Mouse (Mus musculus) neural tube, embryonic 13.5 days (tissue): Measurements from ENCODE around the gene Aifm1. TPM values are rescaled to one million over a fixed set of nuclear protein-coding genes. Genes with fewer than 3 reads are reported as not detected.
A peak's percentile ranks its signal among the peaks of the same experiment; 100 is the strongest.

Experiments used
- ATAC-seq: fragments of 200-750 bp; cut with Nextera tagmentation; 2 replicates; pipeline ENCODE4 v1.8.0; 2017; ENCODE audit warnings: low read depth, mild to moderate bottlenecking, moderate TSS enrichment, moderate library complexity
- H3K27ac ChIP-seq: fragments of 300-500 bp; sonication (generic); replicated peaks from 2 replicates; pipeline ENCODE4 v1.5.1; 2015; ENCODE audit warnings: moderate library complexity, mild to moderate bottlenecking, inconsistent platforms
- H3K27me3 ChIP-seq: fragments of 300-500 bp; sonication (generic); 2 replicates; pipeline ENCODE4 v1.6.1; 2015; ENCODE audit warnings: mild to moderate bottlenecking, inconsistent platforms
- H3K36me3 ChIP-seq: fragments of 300-500 bp; sonication (generic); 2 replicates; pipeline ENCODE4 v1.6.1; 2015; ENCODE audit warnings: mild to moderate bottlenecking, inconsistent platforms
- H3K4me1 ChIP-seq: fragments of 300-500 bp; sonication (generic); replicated peaks from 2 replicates; pipeline ENCODE4 v1.6.1; 2015; ENCODE audit warnings: inconsistent platforms
- H3K4me2 ChIP-seq: fragments of 300-500 bp; sonication (generic); 2 replicates; pipeline ENCODE4 v1.6.1; 2015; ENCODE audit warnings: inconsistent platforms, mild to moderate bottlenecking, moderate library complexity
- H3K4me3 ChIP-seq: fragments of 300-500 bp; sonication (generic); 2 replicates; pipeline ENCODE4 v1.5.1; 2015; ENCODE audit warnings: mild to moderate bottlenecking, inconsistent platforms
- H3K9ac ChIP-seq: fragments of 300-500 bp; sonication (generic); 2 replicates; pipeline ENCODE4 v1.6.1; 2015; ENCODE audit warnings: moderate library complexity, mild to moderate bottlenecking, inconsistent platforms
- H3K9me3 ChIP-seq: fragments of 300-500 bp; sonication (generic); 2 replicates; pipeline ENCODE4 v1.6.1; 2016; ENCODE audit warnings: inconsistent platforms
- WGBS: fragments of 180-500 bp; shearing (Covaris S2); methylation state at CpG from one replicate; pipeline ENCODE4 v1.1.7; 2015; 5-methylcytosine and 5-hydroxymethylcytosine counted together
- polyA plus RNA-seq: library from polyadenylated mRNA; unstranded; fragments of >200 nt; fragmentation: Nextera tagmentation; extraction: Ambion mirVana; gene quantifications from 2 replicates; pipeline ENCODE4 v1.2.1, GENCODE M21; 2015

The Aifm1 gene
- 44.1 and 51.9 TPM in 2 replicates for polyA plus RNA-seq

GRCm38 (mm10) chrX:48513166-48513807 is at the start of gene Aifm1:
Aifm1 (minus strand) TSS chrX:48513563.
- Histone ChIP-seq H3K4me1 (peaks cover 12% of the 10 kb centered on the region; the same call in 1 of the 2 replicates), H3K4me2 (peak within 1 kb of the TSS; percentile 59), H3K9ac (peak within 1 kb of the TSS; percentile 71), H3K4me3 (peak within 1 kb of the TSS; percentile 53), H3K27me3 (no peaks in the 10 kb centered on the region), H3K36me3 (no peaks in the 10 kb centered on the region), H3K27ac (peak within 1 kb of the TSS; percentile 33; the same call in 1 of the 2 replicates), H3K9me3 (no peaks in the 10 kb centered on the region)
- ATAC-seq = peak; percentile 97
- 22% methylated on average over 45 of the region's 45 CpGs for WGBS

- no peak overlapping the region for H3K4me2 ChIP-seq
- no peak overlapping the region for H3K9ac ChIP-seq
- WGBS = 46% methylated on average over 3 of the region's 3 CpGs
- peaks cover 9% of the 10 kb centered on the region; the same call in 1 of the 2 replicates for H3K36me3 ChIP-seq
- no peaks in the 10 kb centered on the region for H3K9me3 ChIP-seq
- no peak for ATAC-seq
- no peaks in the 10 kb centered on the region for H3K27me3 ChIP-seq
- no peak overlapping the region for H3K27ac ChIP-seq
- no peak overlapping the region for H3K4me3 ChIP-seq
- H3K4me1 ChIP-seq = no peaks in the 10 kb centered on the region
Observed at GRCm38 (mm10) chrX:48532175-48532574, 18.8 kb upstream of the Aifm1 start.

DNA sequence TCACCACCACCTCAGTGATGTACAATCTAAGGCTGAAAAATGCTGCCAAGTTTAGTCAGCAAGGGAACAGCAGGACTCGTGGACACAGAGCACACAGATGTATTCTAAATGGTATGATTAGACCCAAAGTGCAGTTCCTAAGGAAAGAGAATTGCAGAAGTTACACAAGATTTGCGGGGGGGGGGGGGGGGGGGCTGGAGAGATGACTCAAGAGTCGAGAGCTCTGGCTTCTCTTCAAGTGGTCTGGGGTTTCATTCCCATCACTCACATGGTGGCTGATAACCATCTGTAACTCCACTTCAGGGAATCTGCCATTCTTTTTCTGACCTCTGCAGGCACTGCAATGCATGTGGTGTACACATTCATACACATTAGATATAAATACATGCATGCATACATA is 13.1 kb upstream of the Aifm1 start:
- Histone ChIP-seq H3K9ac (no peak overlapping the region), H3K4me3 (no peak overlapping the region), H3K27me3 (no peaks in the 10 kb centered on the region), H3K4me2 (no peak overlapping the region), H3K27ac (no peak overlapping the region), H3K36me3 (peaks cover 9% of the 10 kb centered on the region; the same call in 1 of the 2 replicates), H3K9me3 (no peaks in the 10 kb centered on the region), H3K4me1 (peaks cover 22% of the 10 kb centered on the region)
- ATAC-seq = no peak
- WGBS = 65% methylated on average over 3 of the region's 3 CpGs

GRCm38 (mm10) chrX:48525866-48526265 is 12.5 kb upstream of the Aifm1 start:
- Histone ChIP-seq H3K9ac (no peak overlapping the region), H3K4me3 (no peak overlapping the region), H3K4me2 (no peak overlapping the region), H3K4me1 (peaks cover 24% of the 10 kb centered on the region), H3K9me3 (no peaks in the 10 kb centered on the region), H3K36me3 (peaks cover 9% of the 10 kb centered on the region; the same call in 1 of the 2 replicates), H3K27me3 (no peaks in the 10 kb centered on the region), H3K27ac (no peak overlapping the region)
- ATAC-seq = no peak
- WGBS = 70% methylated on average over 8 of the region's 8 CpGs

DNA sequence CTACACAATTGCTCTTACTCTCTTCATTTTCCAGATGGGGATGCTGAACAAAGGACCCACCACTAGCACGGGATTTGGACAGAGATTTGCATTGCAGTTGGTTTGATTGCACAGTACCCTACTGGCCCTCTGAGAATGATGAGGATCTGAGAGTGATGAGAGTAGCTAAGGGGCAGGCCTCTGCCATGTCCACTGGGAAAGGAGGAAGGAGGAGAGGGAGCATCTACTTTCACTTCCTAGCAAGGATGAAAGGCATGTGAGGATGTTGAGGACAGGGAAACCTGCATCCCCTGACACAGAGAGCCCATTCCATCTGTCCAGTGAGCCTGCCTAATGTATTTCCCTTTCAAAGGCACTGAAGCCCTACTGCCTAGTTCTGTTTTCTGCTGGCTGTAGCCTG is 12.0 kb upstream of the Aifm1 start:
- no peak overlapping the region for H3K4me2 ChIP-seq
- no peak overlapping the region for H3K27ac ChIP-seq
- H3K4me3 ChIP-seq = no peak overlapping the region
- peaks cover 27% of the 10 kb centered on the region for H3K4me1 ChIP-seq
- H3K36me3 ChIP-seq = peaks cover 9% of the 10 kb centered on the region; the same call in 1 of the 2 replicates
- no peak overlapping the region for H3K9ac ChIP-seq
- no peaks in the 10 kb centered on the region for H3K9me3 ChIP-seq
- H3K27me3 ChIP-seq = no peaks in the 10 kb centered on the region
- WGBS = 68% methylated on average over 1 of the region's 1 CpGs
- no peak for ATAC-seq

- no peak overlapping the region for H3K27ac ChIP-seq
- ATAC-seq = no peak
- 71% methylated on average over 3 of the region's 3 CpGs for WGBS
- no peak overlapping the region for H3K9ac ChIP-seq
- no peak overlapping the region for H3K4me3 ChIP-seq
- H3K4me1 ChIP-seq = peaks cover 27% of the 10 kb centered on the region
- H3K27me3 ChIP-seq = no peaks in the 10 kb centered on the region
- no peaks in the 10 kb centered on the region for H3K9me3 ChIP-seq
- H3K4me2 ChIP-seq = peak overlapping the region; percentile 67
- no peaks in the 10 kb centered on the region for H3K36me3 ChIP-seq
Observed at GRCm38 (mm10) chrX:48523512-48523911, 10.1 kb upstream of the Aifm1 start.

DNA sequence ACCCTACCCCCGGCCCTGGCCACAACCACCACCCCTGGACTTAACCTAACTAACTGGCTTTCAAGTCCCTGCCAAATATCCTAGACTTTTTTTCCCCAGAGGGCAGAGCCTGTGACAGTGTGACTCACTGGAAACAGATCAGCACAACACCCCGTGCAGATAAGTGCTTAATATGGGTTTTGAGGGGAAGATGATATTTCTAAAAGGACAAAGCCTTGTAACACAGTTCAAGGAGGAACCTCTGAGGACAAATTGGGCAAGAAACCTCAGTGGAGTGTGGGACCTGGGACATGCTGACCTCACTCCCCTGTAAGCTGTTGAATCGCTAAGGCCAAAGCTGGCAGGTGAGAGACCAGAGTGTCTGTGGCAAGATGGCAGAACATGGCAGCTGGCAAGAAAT is 8.3 kb upstream of the Aifm1 start:
- no peaks in the 10 kb centered on the region for H3K36me3 ChIP-seq
- peak overlapping the region; percentile 79; the same call in 1 of the 2 replicates for H3K9ac ChIP-seq
- ATAC-seq = no peak
- H3K27me3 ChIP-seq = no peaks in the 10 kb centered on the region
- peak overlapping the region; percentile 67 for H3K4me2 ChIP-seq
- H3K4me1 ChIP-seq = peaks cover 27% of the 10 kb centered on the region
- WGBS = 80% methylated on average over 3 of the region's 3 CpGs
- H3K9me3 ChIP-seq = no peaks in the 10 kb centered on the region
- H3K27ac ChIP-seq = no peak overlapping the region
- peak overlapping the region; percentile 54 for H3K4me3 ChIP-seq

GRCm38 (mm10) chrX:48519549-48520085 is 6.3 kb upstream of the Aifm1 start:
- Histone ChIP-seq H3K36me3 (no peaks in the 10 kb centered on the region), H3K4me2 (peak overlapping the region; percentile 67), H3K27me3 (no peaks in the 10 kb centered on the region), H3K27ac (peak overlapping the region; percentile 96), H3K4me1 (peaks cover 27% of the 10 kb centered on the region), H3K9ac (peak overlapping the region; percentile 79), H3K9me3 (no peaks in the 10 kb centered on the region), H3K4me3 (peak overlapping the region; percentile 54)
- WGBS = 24% methylated on average over 20 of the region's 20 CpGs
- no peak; the same call in 1 of the 2 replicates for ATAC-seq

- peak; percentile 88 for ATAC-seq
- no peaks in the 10 kb centered on the region for H3K36me3 ChIP-seq
- no peaks in the 10 kb centered on the region for H3K27me3 ChIP-seq
- 27% methylated on average over 33 of the region's 33 CpGs for WGBS
- no peaks in the 10 kb centered on the region for H3K9me3 ChIP-seq
- peaks cover 31% of the 10 kb centered on the region for H3K4me1 ChIP-seq
- peak within 1 kb of the TSS; percentile 67 for H3K4me2 ChIP-seq
- H3K4me3 ChIP-seq = peak within 1 kb of the TSS; percentile 54
- H3K9ac ChIP-seq = peak within 1 kb of the TSS; percentile 79
- peak within 1 kb of the TSS; percentile 96 for H3K27ac ChIP-seq
Observed at GRCm38 (mm10) chrX:48518808-48519548, 5.6 kb upstream of the Aifm1 start, which contains the start of gene Rab33a. Rab33a (plus strand) TSS chrX:48519285.

DNA sequence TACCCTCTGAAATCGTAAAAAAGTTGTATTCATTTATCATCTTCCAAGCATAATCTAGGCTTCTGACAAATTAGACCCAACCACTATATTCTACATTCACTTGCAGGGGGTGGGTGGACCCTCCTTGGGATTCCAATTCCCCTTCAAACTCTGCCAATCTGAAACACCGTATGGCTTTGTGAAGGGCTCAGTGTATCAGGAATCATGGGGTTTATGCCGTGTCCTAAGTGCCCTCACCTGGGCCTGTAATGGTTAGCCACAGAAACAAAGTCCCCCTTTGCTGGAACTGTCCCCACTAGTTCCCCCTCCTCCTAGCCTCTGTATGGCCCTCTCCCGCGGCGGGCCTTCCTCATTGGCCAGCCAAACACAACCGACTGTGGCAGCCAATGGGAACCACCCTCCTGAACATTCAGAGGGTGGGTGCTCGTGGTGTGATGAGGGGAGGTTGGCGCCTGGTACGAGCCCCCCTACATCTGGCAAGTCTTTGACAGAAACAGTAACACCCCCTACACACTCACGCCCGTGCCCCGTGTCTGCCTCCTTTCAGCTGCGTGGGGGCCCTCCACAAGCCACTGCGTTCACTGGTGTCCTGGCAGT is 4.9 kb upstream of the Aifm1 start:
- ATAC-seq = peak; percentile 92
- Histone ChIP-seq H3K27me3 (no peaks in the 10 kb centered on the region), H3K4me1 (peaks cover 28% of the 10 kb centered on the region), H3K4me2 (peak overlapping the region; percentile 67), H3K36me3 (no peaks in the 10 kb centered on the region), H3K9me3 (no peaks in the 10 kb centered on the region), H3K4me3 (peak overlapping the region; percentile 54), H3K9ac (peak overlapping the region; percentile 79), H3K27ac (peak overlapping the region; percentile 96)
- 20% methylated on average over 15 of the region's 15 CpGs for WGBS

DNA sequence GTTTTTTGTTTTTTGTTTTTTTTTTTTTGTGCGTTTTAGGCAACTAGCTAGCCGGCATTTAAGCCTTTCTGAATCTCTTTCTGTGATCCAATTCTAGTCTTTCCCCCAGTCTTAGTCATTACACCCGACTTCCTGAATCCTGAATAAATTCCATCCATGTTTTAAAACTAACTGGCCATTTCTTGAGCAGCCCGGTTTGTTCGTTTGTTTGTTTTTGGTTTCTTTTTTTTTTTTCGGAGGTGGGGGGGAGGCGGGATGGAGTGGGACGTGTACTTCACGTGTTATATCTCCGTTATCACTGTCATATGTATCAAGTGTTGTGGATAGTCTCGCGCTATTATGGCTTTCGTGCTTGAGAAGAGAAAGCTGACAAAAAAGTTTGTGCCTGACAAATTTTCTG is 461 bp upstream of the Aifm1 start:
- H3K27me3 ChIP-seq = no peaks in the 10 kb centered on the region
- H3K36me3 ChIP-seq = no peaks in the 10 kb centered on the region
- H3K4me2 ChIP-seq = peak overlapping the region; percentile 59
- H3K9ac ChIP-seq = peak overlapping the region; percentile 50
- H3K27ac ChIP-seq = no peak overlapping the region
- peak overlapping the region; percentile 53 for H3K4me3 ChIP-seq
- no peaks in the 10 kb centered on the region for H3K9me3 ChIP-seq
- H3K4me1 ChIP-seq = peaks cover 12% of the 10 kb centered on the region; the same call in 1 of the 2 replicates
- WGBS = 23% methylated on average over 13 of the region's 13 CpGs
- ATAC-seq = no peak

DNA sequence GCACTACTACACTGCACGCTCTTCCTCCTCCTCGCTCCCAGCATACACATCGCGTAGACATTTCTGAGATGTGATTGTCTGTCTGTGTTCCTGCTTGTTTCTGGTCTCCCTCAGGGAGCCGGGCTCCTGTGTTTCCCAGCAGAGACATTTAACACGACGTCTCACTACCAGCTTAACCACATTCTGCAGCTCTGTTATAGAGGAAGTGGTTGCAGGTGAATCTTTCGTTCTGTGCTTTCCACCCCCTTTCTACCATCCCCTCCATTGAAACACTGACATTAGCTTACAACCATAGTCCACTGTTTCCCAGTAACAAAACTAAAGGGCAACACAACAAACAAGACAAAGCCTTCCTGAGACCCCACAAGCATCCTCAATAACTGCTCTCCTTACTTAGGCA is 19.6 kb downstream of the Aifm1 start:
- Histone ChIP-seq H3K4me1 (no peaks in the 10 kb centered on the region), H3K27ac (no peak overlapping the region), H3K4me3 (no peak overlapping the region), H3K27me3 (no peaks in the 10 kb centered on the region), H3K4me2 (no peak overlapping the region), H3K36me3 (peaks cover 43% of the 10 kb centered on the region), H3K9me3 (no peaks in the 10 kb centered on the region), H3K9ac (no peak overlapping the region)
- 94% methylated on average over 8 of the region's 8 CpGs for WGBS
- ATAC-seq = no peak
